Mouse (Mus musculus) heart, postnatal 0 days (tissue): ENCODE results near the gene Ccl5. TPM values are rescaled to one million over a fixed set of nuclear protein-coding genes. Genes with fewer than 3 reads are reported as not detected.

ENCODE experiments used
- ATAC-seq: fragments of 200-750 bp; cut with Nextera tagmentation; 2 replicates; pipeline ENCODE4 v1.8.0; 2017; ENCODE audit warnings: low read depth, moderate number of reproducible peaks, moderate library complexity; ENCODE audit not compliant: insufficient read depth
- DNase-seq: peaks from one replicate; pipeline ENCODE4 v3.0.0-alpha.2; 2016; ENCODE audit warnings: low spot score
- H3K27ac ChIP-seq: fragments of 300-500 bp; sonication (generic); 2 replicates; pipeline ENCODE4 v1.5.1; 2014; ENCODE audit warnings: low read depth, mild to moderate bottlenecking
- H3K27me3 ChIP-seq: fragments of 300-500 bp; sonication (generic); 2 replicates; pipeline ENCODE4 v1.6.1; 2014; ENCODE audit warnings: low read length, mixed read lengths; ENCODE audit not compliant: control insufficient read depth, insufficient read depth
- H3K36me3 ChIP-seq: fragments of 300-500 bp; sonication (generic); replicated peaks from 2 replicates; pipeline ENCODE4 v1.6.1; 2014; ENCODE audit warnings: low read length, mixed read lengths; ENCODE audit not compliant: control insufficient read depth, insufficient read depth
- H3K4me1 ChIP-seq: fragments of 300-500 bp; sonication (generic); 2 replicates; pipeline ENCODE4 v1.6.1; 2014; ENCODE audit warnings: antibody characterized with exemption; ENCODE audit not compliant: control insufficient read depth, insufficient read depth
- H3K4me2 ChIP-seq: fragments of 300-500 bp; sonication (generic); 2 replicates; pipeline ENCODE4 v1.6.1; 2014; ENCODE audit warnings: low read depth, mild to moderate bottlenecking, low read length, moderate library complexity
- H3K4me3 ChIP-seq: fragments of 300-500 bp; sonication (generic); 2 replicates; pipeline ENCODE4 v1.5.1; 2014; ENCODE audit warnings: low read depth, low read length
- H3K9ac ChIP-seq: fragments of 300-500 bp; sonication (generic); replicated peaks from 2 replicates; pipeline ENCODE4 v1.6.1; 2014; ENCODE audit warnings: low read depth, low read length, mixed read lengths
- H3K9me3 ChIP-seq: fragments of 300-500 bp; sonication (generic); replicated peaks from 2 replicates; pipeline ENCODE4 v1.6.1; 2016; ENCODE audit warnings: low read length; ENCODE audit not compliant: control insufficient read depth
- CTCF ChIP-seq: IDR thresholded peaks from 2 replicates; pipeline ENCODE4 v1.5.1; 2016; ENCODE audit warnings: antibody characterized with exemption, control low read depth, low read depth
- EP300 ChIP-seq: IDR thresholded peaks from 2 replicates; pipeline ENCODE4 v1.6.1; 2016; ENCODE audit warnings: antibody characterized with exemption, low read depth
- WGBS: fragments of 180-500 bp; shearing (Covaris S2); extraction: QIAGEN DNeasy Blood & Tissue Kit; methylation state at CpG from one replicate; pipeline ENCODE4 v1.1.7; 2014; 5-methylcytosine and 5-hydroxymethylcytosine counted together
- polyA plus RNA-seq: library from polyadenylated mRNA; unstranded; fragments of >200 nt; fragmentation: Nextera tagmentation; extraction: Ambion mirVana; gene quantifications from 2 replicates; pipeline ENCODE4 v1.2.1, GENCODE M21; 2015
- total RNA-seq: library from RNA; depleted of rRNA; stranded (reverse); fragments of >200 nt; gene quantifications from 2 replicates; pipeline ENCODE4 v1.2.3, GENCODE M21; 2014; ENCODE audit warnings: low replicate concordance; rRNA removed

The Ccl5 gene
- total and polyA plus RNA-seq, 2 experiments from 2014 or later = 0.31 TPM; not detected in 1

DNA sequence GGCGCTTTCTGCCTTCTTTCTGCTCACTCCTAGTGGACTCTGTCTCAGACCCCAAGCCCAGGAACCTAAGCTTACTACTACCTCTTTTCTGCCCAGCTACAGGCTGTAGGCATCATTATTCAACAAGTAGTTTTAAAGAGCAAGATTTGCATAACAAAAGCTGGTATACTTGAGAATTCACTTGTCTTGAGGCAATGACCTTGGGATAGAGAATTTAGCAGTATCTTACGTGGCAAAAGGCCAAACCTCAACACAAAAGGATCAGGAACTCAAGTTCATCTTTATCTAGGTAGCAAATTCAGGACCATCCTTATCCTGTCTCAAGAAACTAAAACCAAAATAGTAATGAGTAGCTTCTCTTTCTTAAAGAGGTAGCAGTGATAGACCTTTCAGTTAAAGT, 34.7 kb downstream of the Ccl5 start:
- H3K4me1 ChIP-seq = no peaks in the 10 kb centered on the region
- ATAC-seq = no peak
- DNase-seq = no peak
- no peaks in the 10 kb centered on the region for H3K27me3 ChIP-seq
- H3K4me3 ChIP-seq = no peak overlapping the region
- WGBS = 81% methylated on average over 2 of the region's 2 CpGs
- TF ChIP-seq CTCF (no peak), EP300 (no peak)
- H3K9ac ChIP-seq = no peak overlapping the region
- H3K27ac ChIP-seq = no peak overlapping the region
- peaks cover 14% of the 10 kb centered on the region for H3K36me3 ChIP-seq
- no peak overlapping the region for H3K4me2 ChIP-seq
- no peaks in the 10 kb centered on the region for H3K9me3 ChIP-seq

DNA sequence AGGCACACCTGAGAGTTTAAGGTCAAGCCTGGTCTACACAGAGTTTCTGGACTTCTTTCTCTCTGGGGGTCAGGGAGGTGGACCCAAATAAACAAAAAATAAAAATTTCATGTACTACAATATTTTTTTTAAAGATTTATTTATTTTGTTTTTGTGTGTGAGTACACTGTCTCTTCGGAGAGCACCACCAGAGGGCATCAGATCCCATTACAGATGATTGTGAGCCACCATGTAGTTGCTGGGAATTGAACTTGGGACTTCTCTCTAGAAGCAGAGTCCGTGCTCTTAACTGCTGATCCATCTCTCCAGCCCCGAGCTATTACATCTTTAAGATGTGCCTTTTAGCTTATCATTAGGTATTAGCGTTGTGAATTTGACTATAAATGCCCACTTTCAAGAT, 38.8 kb downstream of the Ccl5 start:
- no peak overlapping the region for H3K27ac ChIP-seq
- no peaks in the 10 kb centered on the region for H3K9me3 ChIP-seq
- H3K4me1 ChIP-seq = no peaks in the 10 kb centered on the region
- no peak overlapping the region for H3K4me3 ChIP-seq
- no peak overlapping the region for H3K9ac ChIP-seq
- WGBS = 77% methylated on average over 4 of the region's 4 CpGs
- DNase-seq (no peak), ATAC-seq (no peak)
- H3K36me3 ChIP-seq = peaks cover 26% of the 10 kb centered on the region
- TF ChIP-seq CTCF = no peak
- TF ChIP-seq EP300 = no peak
- H3K4me2 ChIP-seq = no peak overlapping the region
- no peaks in the 10 kb centered on the region for H3K27me3 ChIP-seq

Other genes starting within 250 kb of the Ccl5 start
- not detected in 2 replicates for gene Slfn14, start 243.8 kb downstream of the Ccl5 start, total RNA-seq
- 0.10 and 0.16 TPM in 2 replicates for gene Slfn14, start 243.8 kb downstream of the Ccl5 start, polyA plus RNA-seq
- 51.6 and 52.0 TPM in 2 replicates for gene Ap2b1, start 231.5 kb downstream of the Ccl5 start, total RNA-seq
- 20.1 TPM in 2 replicates for gene Ap2b1, start 231.5 kb downstream of the Ccl5 start, polyA plus RNA-seq
- gene Pex12, start 227.9 kb downstream of the Ccl5 start, total RNA-seq = 2.6 and 3.6 TPM in 2 replicates
- gene Pex12, start 227.9 kb downstream of the Ccl5 start, polyA plus RNA-seq = 8.3 and 9.3 TPM in 2 replicates
- 31.1 and 45.3 TPM in 2 replicates for gene Rasl10b, start 121.4 kb downstream of the Ccl5 start, total RNA-seq
- gene Rasl10b, start 121.4 kb downstream of the Ccl5 start, polyA plus RNA-seq = 7.9 and 9.2 TPM in 2 replicates
- gene Gas2l2, start 101.1 kb downstream of the Ccl5 start, total RNA-seq = not detected in 2 replicates
- 0.15 TPM in 1 of 2 replicates, not detected in the other for gene Gas2l2, start 101.1 kb downstream of the Ccl5 start, polyA plus RNA-seq
- 4.2 TPM in 1 of 2 replicates, not detected in the other for gene 1700020L24Rik, start 92.8 kb downstream of the Ccl5 start, total RNA-seq
- gene 1700020L24Rik, start 92.8 kb downstream of the Ccl5 start, polyA plus RNA-seq = 0.81 and 1.1 TPM in 2 replicates
- gene Mmp28, start 67.4 kb downstream of the Ccl5 start, total RNA-seq = 7.8 and 24.7 TPM in 2 replicates
- 3.7 and 4.3 TPM in 2 replicates for gene Mmp28, start 67.4 kb downstream of the Ccl5 start, polyA plus RNA-seq
- 1.6 and 6.0 TPM in 2 replicates for gene Taf15, start 57.4 kb downstream of the Ccl5 start, total RNA-seq
- 4.2 and 4.7 TPM in 2 replicates for gene Taf15, start 57.4 kb downstream of the Ccl5 start, polyA plus RNA-seq
- gene Heatr9, start 8.3 kb downstream of the Ccl5 start, total RNA-seq = not detected in 2 replicates
- not detected in 2 replicates for gene Heatr9, start 8.3 kb downstream of the Ccl5 start, polyA plus RNA-seq
- 3.5 and 8.6 TPM in 2 replicates for gene Ccl9, start 48.1 kb upstream of the Ccl5 start, total RNA-seq
- 2.2 and 3.6 TPM in 2 replicates for gene Ccl9, start 48.1 kb upstream of the Ccl5 start, polyA plus RNA-seq
- gene Ccl6, start 62.6 kb upstream of the Ccl5 start, total RNA-seq = 2.2 TPM in 1 of 2 replicates, not detected in the other
- 5.1 and 5.5 TPM in 2 replicates for gene Ccl6, start 62.6 kb upstream of the Ccl5 start, polyA plus RNA-seq
- gene Rpl9-ps1, start 115.1 kb upstream of the Ccl5 start, total RNA-seq = not detected in 2 replicates
- gene Rpl9-ps1, start 115.1 kb upstream of the Ccl5 start, polyA plus RNA-seq = not detected in 2 replicates
- gene Ccl3, start 118.8 kb upstream of the Ccl5 start, total RNA-seq = 0.73 TPM in 1 of 2 replicates, not detected in the other
- 0.31 and 0.52 TPM in 2 replicates for gene Ccl3, start 118.8 kb upstream of the Ccl5 start, polyA plus RNA-seq
- gene Ccl4, start 132.1 kb upstream of the Ccl5 start, total RNA-seq = not detected in 2 replicates
- 0.98 and 1.7 TPM in 2 replicates for gene Ccl4, start 132.1 kb upstream of the Ccl5 start, polyA plus RNA-seq
- gene Wfdc17, start 173.5 kb upstream of the Ccl5 start, total RNA-seq = 9.8 TPM in 1 of 2 replicates, not detected in the other
- gene Wfdc17, start 173.5 kb upstream of the Ccl5 start, polyA plus RNA-seq = 2.9 and 3.7 TPM in 2 replicates
- gene Wfdc18, start 178.5 kb upstream of the Ccl5 start, total RNA-seq = not detected in 2 replicates
- gene Wfdc18, start 178.5 kb upstream of the Ccl5 start, polyA plus RNA-seq = 3.3 and 4.6 TPM in 2 replicates
- gene Wfdc21, start 216.4 kb upstream of the Ccl5 start, total RNA-seq = not detected in 2 replicates
- gene Wfdc21, start 216.4 kb upstream of the Ccl5 start, polyA plus RNA-seq = 0.52 and 0.82 TPM in 2 replicates
- gene Heatr6, start 223.2 kb upstream of the Ccl5 start, total RNA-seq = 10.2 and 15.1 TPM in 2 replicates
- 8.9 and 9.6 TPM in 2 replicates for gene Heatr6, start 223.2 kb upstream of the Ccl5 start, polyA plus RNA-seq